8 mouse cellular contexts compared by ENCODE assay signal in genomic region chr9:43116134-43116996, GRCm38 (mm10). TPM values are rescaled to one million over a fixed set of nuclear protein-coding genes. Genes with fewer than 3 reads are reported as not detected.
DNase-seq lines count a peak whose midpoint lies in the region; ATAC-seq and TF ChIP-seq lines count a peak whose summit lies in the region.

Gene Tmem136, minus strand, starts transcription at chr9:43116570.

- DNase-seq in cerebellum, postnatal 10 days = peak; percentile 86
- DNase-seq in frontal cortex, adult 2 months (ENCODE audit: extremely low spot score in 1 of 2, low spot score in 1 of 2) = peak in 1 of 2 experiments; percentile 68
- peak; percentile 78 for DNase-seq in hindbrain, embryonic 10.5 days (ENCODE audit: low spot score)
- peak; percentile 69 to 80 for DNase-seq in layer of hippocampus, postnatal 10 days (ENCODE audit: low spot score in 2 of 2)
- peak; percentile 32 for DNase-seq in lung, postnatal 0 days (ENCODE audit: low spot score)
- peak; percentile 86 to 89 for DNase-seq in right cerebral cortex, postnatal 10 days (ENCODE audit: low spot score in 2 of 2)

- ATAC-seq in activated CD4-positive, CD25-positive, alpha-beta regulatory T cell, adult 4 months = peak; percentile 89
- ATAC-seq in lung, postnatal 0 days = peak; percentile 80
- ATAC-seq in granulocyte monocyte progenitor cell, adult 5-6 weeks (replicated peaks; ENCODE audit: poor library complexity, severe bottlenecking) = no peak

- peak within 1 kb of the TSS; percentile 89 for H3K27ac ChIP-seq in hindbrain, embryonic 10.5 days
- 0 out of 2 replicates have a peak within 1 kb of the TSS, but pooled peaks have one; percentile 20 for H3K27ac ChIP-seq in lung, postnatal 0 days (ENCODE audit: low read length)

- peak within 1 kb of the TSS; percentile 95 for H3K4me3 ChIP-seq in hindbrain, embryonic 10.5 days
- H3K4me3 ChIP-seq in lung, postnatal 0 days (ENCODE audit: low read depth, low read length) = peak within 1 kb of the TSS; percentile 51

- peaks cover 20% of the 10 kb centered on the region for H3K4me1 ChIP-seq in hindbrain, embryonic 10.5 days (replicated peaks)
- H3K4me1 ChIP-seq in lung, postnatal 0 days (ENCODE audit: insufficient read depth, low read depth, low read length) = peaks cover 6% of the 10 kb centered on the region; the same call in 1 of the 2 replicates

- H3K4me2 ChIP-seq in lung, postnatal 0 days (replicated peaks; ENCODE audit: low read depth, low read length) = peak within 1 kb of the TSS; percentile 83

- no peak; the same call in 1 of the 2 replicates for TF ChIP-seq CTCF in lung, postnatal 0 days (IDR thresholded peaks at IDR 0.05)

- H3K27me3 ChIP-seq in hindbrain, embryonic 10.5 days (ENCODE audit: insufficient read depth, poor library complexity, severe bottlenecking) = peaks cover 4% of the 10 kb centered on the region; the same call in 1 of the 2 replicates
- H3K27me3 ChIP-seq in lung, postnatal 0 days (replicated peaks; ENCODE audit: insufficient read depth, low read length) = no peaks in the 10 kb centered on the region

- peak within 1 kb of the TSS; percentile 43 for H3K9ac ChIP-seq in lung, postnatal 0 days (replicated peaks; ENCODE audit: low read depth)

- WGBS in hindbrain, embryonic 10.5 days = 4% methylated on average over 55 of the region's 55 CpGs
- WGBS in lung, postnatal 0 days = 7% methylated on average over 52 of the region's 55 CpGs

- no peak for TF ChIP-seq EP300 in lung, postnatal 0 days (IDR thresholded peaks at IDR 0.05)

- peaks cover 8% of the 10 kb centered on the region for H3K36me3 ChIP-seq in hindbrain, embryonic 10.5 days
- no peaks in the 10 kb centered on the region for H3K36me3 ChIP-seq in lung, postnatal 0 days (ENCODE audit: insufficient read depth, low read length)

- H3K9me3 ChIP-seq in hindbrain, embryonic 10.5 days = no peaks in the 10 kb centered on the region
- H3K9me3 ChIP-seq in lung, postnatal 0 days (ENCODE audit: low read length) = no peaks in the 10 kb centered on the region

RNA-seq across cellular contexts. Expression of gene Tmem136, which starts in this region (rescaled TPM):
- polyA plus RNA-seq in activated CD4-positive, CD25-positive, alpha-beta regulatory T cell, adult 4 months (2017; shearing (Covaris generic)) = 1 to 10 TPM; 3.0 to 3.1 TPM
- 26.1 and 28.1 TPM in 2 replicates for polyA plus RNA-seq in frontal cortex, adult 2 months (2012; rRNA removed)
- polyA plus RNA-seq in hindbrain, embryonic 10.5 days (2016; fragmentation: Nextera tagmentation; extraction: Ambion mirVana) = 13.0 and 13.7 TPM in 2 replicates
- total RNA-seq in layer of hippocampus, postnatal 10 days (2021) = 10 to 100 TPM; 17.0 to 19.7 TPM
- 2.8 and 3.5 TPM in 2 replicates for polyA plus RNA-seq in lung, postnatal 0 days (2015; fragmentation: Nextera tagmentation; extraction: Ambion mirVana)
- total RNA-seq in granulocyte monocyte progenitor cell, adult 5-6 weeks (2014; fragmentation: Nextera tagmentation) = not detected in 2 replicates
- total RNA-seq in granulocyte monocyte progenitor cell, adult 5-6 weeks (2017) = not detected in 2 replicates

Comparison
In these comparisons a context has a peak if more than half of its experiments do, and no peak if none do; other contexts are left out.
1. RNA of gene Tmem136 (total RNA-seq): 17.0 to 19.7 TPM in layer of hippocampus, postnatal 10 days; not detected in granulocyte monocyte progenitor cell, adult 5-6 weeks; every median in the first group is over 10 times any median in the second.